Mouse (Mus musculus): ENCODE results near the gene Olfr1342.

Olfr1342 gene

GRCm38 (mm10) chr4:118692412-118692973 is at the start of gene Olfr1342:
Olfr1342 (minus strand) TSS chr4:118692756.
- DNase-seq (ENCODE audit: low spot score in 2 of 2): no peak

GRCm38 (mm10) chr4:118741881-118742280 is 49.3 kb upstream of the Olfr1342 start:
- no peak for DNase-seq (ENCODE audit: low spot score in 2 of 2)

- DNase-seq (ENCODE audit: low spot score in 2 of 2): no peak
These were observed 48.6 kb upstream of the Olfr1342 start for GRCm38 (mm10) chr4:118740988-118741698.

- DNase-seq (ENCODE audit: low spot score in 2 of 2): no peak
These were observed 47.0 kb upstream of the Olfr1342 start for GRCm38 (mm10) chr4:118739574-118739973.

DNA sequence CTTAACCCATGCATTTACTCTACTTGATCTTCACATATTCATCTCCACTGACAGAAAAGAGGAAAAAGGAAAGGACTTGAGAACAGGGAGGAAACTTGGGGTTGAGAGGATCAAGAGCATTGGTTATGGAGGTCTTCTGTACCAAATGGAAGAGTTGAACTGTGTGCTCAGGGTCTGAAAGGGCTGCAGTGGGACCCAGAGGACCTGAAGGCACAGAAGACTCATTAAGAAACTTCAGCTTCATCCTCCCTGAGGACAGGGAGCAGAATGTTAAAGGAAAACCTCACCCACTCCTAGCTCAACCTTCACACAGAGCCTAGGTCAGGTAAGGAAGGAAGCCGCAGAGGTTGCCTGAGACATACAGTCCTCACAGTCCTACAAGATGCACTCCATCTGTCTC is 39.3 kb upstream of the Olfr1342 start, which contains the start of gene Olfr1339:
Gene Olfr1339, plus strand, starts transcription at position 301 of the 400 bp plus-strand sequence.
- no peak for DNase-seq (ENCODE audit: low spot score in 2 of 2)

DNA sequence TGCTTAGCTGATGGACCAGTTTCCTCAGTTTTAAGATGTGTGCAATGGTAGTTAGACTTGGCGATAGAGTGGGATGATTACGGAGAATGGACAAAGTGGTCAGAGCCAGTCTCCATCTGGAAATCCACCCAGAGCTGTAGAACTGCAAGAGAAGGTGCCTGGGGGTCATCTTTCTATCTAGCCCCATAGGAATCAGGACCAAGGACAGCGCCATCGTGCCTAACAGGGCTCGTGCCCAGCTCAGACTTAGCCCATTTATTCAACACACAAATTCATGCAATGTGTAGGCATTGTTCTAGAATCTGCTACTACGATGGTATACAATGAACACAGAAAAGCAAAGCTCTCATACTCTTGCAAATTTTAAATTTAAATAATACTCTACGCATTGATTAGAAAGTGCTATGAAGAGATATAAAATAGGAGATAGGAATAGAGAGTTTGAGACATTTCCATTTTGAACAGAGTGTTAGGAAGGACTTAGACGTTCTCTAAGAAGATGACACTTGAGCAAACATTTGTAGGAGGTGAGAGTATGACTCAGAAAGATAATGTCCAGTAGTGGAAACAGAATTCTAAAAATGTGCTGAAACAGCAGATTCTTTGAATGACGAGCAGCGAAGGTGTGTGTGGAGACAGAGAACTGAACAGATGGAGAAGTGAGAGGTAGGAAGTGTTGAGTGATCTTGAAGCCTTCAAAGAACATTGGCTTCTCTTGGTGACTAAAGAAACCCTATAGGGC is 29.4 kb upstream of the Olfr1342 start:
- peak in 1 of 2 experiments; percentile 25 for DNase-seq (ENCODE audit: low spot score in 2 of 2)

- DNase-seq (ENCODE audit: low spot score in 2 of 2): no peak
These were observed 27.3 kb upstream of the Olfr1342 start, which contains the start of gene Olfr1340 for GRCm38 (mm10) chr4:118719838-118720237. Olfr1340 (plus strand) TSS chr4:118720138.

GRCm38 (mm10) chr4:118711656-118712055 is 19.1 kb upstream of the Olfr1342 start:
- DNase-seq (ENCODE audit: low spot score in 2 of 2): no peak

DNA sequence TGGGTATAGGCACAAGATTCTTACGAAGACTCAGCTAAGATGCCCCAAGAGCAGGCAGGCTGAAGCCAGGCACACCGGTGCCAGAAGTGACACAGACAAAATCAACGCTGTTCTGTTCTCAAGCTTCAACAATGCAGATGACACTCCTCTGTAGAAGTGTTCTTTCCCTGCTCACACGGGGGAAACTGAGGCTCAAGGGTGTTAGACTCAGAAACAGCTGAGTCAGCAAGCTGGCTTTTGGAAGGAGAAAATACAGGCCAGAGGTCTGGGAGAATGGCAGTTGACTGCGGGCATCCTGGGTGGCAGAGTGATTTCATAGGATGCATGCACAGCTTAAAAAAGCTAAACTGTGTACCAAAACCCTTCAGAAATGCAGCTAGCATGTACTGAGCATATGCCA is 15.5 kb upstream of the Olfr1342 start:
- DNase-seq (ENCODE audit: low spot score in 2 of 2): no peak

DNA sequence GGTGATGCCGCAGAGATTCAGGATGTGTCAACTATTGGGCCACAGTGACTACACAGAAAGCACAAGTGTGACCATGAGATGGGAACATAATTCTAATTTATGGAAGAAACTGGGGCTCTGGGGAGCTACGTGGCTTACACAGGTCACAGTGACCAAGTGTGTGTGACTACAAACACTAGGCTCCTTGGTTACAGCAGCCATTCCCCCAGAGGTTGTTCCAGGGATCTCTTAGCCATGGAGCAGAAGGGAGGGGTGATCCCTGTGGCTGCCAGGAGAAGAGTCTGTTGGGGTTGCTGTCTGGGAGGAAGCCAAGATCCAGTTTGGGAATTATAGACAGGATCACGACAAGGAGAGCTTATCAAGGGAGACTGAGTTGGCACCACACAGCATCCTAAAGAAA is 10.7 kb upstream of the Olfr1342 start, which contains the start of gene Olfr1341:
Gene Olfr1341, plus strand, starts transcription at position 301 of the 400 bp plus-strand sequence.
- DNase-seq (ENCODE audit: low spot score in 2 of 2): no peak

DNA sequence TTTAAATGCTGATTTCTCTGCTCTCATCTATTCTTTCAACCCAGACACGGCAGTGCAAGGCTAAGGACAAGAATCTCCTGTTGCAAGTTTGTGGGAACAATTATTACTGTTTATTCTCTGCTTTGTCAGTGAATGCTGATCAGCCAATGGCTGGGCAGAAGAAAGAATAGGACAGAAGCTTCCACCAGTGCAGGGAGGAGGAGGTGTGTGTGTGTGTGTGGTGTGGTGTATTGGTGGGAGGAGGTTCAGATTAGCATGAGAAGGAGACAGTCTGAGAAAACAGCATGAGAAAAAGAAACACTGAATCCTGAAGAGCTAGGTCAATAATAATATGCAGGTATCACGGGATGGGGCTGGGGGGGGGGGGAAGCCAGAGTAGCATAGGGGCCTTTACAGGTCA is 1.3 kb upstream of the Olfr1342 start:
- no peak for DNase-seq (ENCODE audit: low spot score in 2 of 2)

- DNase-seq (ENCODE audit: low spot score in 2 of 2): no peak
These were observed 5.5 kb downstream of the Olfr1342 start for GRCm38 (mm10) chr4:118687086-118687485.

GRCm38 (mm10) chr4:118658652-118659051 is 33.9 kb downstream of the Olfr1342 start, which contains the start of gene Olfr62:
Olfr62 (plus strand) TSS chr4:118658952.
- DNase-seq (ENCODE audit: low spot score in 2 of 2): no peak

GRCm38 (mm10) chr4:118645234-118645633 is 47.3 kb downstream of the Olfr1342 start:
- peak; percentile 40 to 73 for DNase-seq (ENCODE audit: low spot score in 2 of 2)

DNA sequence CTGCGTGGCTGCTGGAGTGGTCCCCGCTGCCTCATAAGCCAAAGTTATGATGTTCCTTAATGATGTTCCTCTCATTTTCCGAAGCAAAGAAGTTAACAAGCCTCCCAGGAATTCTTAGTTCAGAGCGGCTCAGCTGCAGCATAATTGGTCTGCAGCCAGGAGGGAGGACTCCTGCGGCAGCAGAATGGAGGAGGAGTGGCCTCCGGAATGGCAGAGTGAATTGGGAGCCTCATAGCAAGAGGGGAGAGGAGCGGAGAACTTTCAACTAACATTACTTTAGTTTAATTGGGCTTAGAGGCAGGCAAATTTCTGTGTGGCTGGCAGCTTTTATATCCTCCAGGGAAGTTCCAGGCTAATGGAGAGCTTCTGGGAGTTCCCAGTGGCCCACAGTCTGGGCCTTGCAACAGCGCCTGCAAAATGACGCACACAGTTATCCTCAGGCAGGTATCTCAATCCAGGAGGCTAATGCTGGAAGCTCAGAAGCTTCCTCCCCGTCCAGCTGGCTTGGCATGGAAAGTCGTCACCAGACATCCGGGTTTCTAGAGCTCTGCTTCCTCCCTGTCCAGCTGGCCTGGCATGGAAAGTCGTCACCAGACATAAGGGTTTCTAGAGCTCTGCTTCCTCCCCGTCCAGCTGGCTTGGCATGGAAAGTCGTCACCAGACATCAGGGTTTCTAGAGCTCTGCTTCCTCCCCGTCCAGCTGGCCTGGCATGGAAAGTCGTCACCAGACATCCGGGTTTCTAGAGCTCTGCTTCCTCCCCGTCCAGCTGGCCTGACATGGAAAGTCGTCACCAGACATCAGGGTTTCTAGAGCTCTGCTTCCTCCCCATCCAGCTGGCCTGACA is 50.0 kb downstream of the Olfr1342 start:
- DNase-seq (ENCODE audit: low spot score in 2 of 2): no peak

All from spleen, postnatal 10 days (tissue).